Mouse (Mus musculus) bone marrow macrophage, adult 2 months (primary cell): ENCODE results near the gene Nupl2.

Source experiments
- CTCF ChIP-seq: IDR thresholded peaks from 2 replicates; pipeline ENCODE4 v1.5.1; 2012; ENCODE audit warnings: low read depth, mild to moderate bottlenecking, low read length, moderate library complexity
- POLR2A ChIP-seq: IDR thresholded peaks from 2 replicates; pipeline ENCODE4 v1.6.1; 2012; ENCODE audit warnings: mild to moderate bottlenecking, low read depth, low read length, borderline replicate concordance

- TF ChIP-seq CTCF (no peak), POLR2A (no peak)
These were observed 7.3 kb downstream of the Nupl2 start for GRCm38 (mm10) chr5:24172092-24172491.
